Mouse (Mus musculus) lung, postnatal 0 days (tissue): ENCODE measurements around the gene Tmem145.

ENCODE experiments used
- CTCF ChIP-seq: IDR thresholded peaks from 2 replicates; pipeline ENCODE4 v1.5.1; 2016; ENCODE audit warnings: antibody characterized with exemption, mild to moderate bottlenecking
- EP300 ChIP-seq: IDR thresholded peaks from 2 replicates; pipeline ENCODE4 v1.6.1; 2016; ENCODE audit warnings: antibody characterized with exemption, mild to moderate bottlenecking, control low read depth

DNA sequence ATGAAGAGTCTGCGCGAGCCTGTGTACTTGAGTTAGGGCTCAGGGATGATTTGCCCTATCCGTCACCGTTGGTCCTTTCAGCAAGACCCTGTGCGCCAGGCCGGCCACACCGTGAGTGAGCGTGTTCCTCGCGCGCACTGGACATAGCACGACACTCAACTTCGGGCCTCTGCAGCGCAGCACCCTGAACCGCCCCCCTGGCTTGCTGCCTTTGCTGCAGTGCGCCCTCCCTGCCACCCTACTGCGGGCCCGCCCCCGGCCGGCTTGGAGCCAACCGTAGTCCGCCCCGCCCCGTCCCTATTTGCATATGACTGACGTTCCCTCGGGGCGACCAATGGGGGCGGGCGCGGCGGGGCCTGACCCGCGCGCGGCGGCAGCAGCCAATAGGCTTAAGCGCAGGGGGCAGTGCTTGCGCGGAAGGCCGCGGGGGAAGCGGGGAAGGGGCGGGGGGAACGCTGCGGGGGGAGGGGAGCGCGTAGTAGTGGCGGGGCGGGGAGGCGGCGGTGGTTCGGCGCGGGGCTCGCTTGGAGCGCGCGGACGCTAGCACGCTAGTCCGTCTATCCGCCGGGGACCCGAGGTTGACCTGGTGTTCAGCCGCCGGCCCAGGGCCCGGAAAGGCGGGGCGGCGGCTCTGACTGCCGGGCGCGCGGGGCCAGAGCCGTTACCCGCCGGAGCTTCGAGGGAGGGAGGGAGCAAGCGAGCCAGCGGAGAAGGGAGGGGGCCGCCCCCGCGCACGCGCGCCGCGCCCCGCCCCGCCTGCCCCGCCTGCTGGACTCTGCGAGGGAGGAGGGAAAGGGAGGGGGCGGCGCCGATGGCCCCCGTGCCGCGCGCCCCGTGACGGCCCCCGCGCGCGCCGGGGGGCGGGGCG is 23.9 kb upstream of the Tmem145 start:
- peak; percentile 2; the same call in 1 of the 2 replicates for TF ChIP-seq CTCF
- no peak; the same call in 1 of the 2 replicates for TF ChIP-seq EP300
